Mouse (Mus musculus) lung, postnatal 36 days (tissue): ENCODE data around the gene Mafg.
"Not testable (repeated sequence)": the region's sequence is repeated elsewhere in the genome, so short reads cannot be mapped to it uniquely, and the experiment has no call there.

Source experiments
- DNase-seq: peaks from one replicate; pipeline ENCODE4 v3.0.0; 2022; ENCODE audit warnings: mixed read lengths

The Mafg gene

GRCm38 (mm10) chr11:120588531-120588930, 44.9 kb downstream of the Mafg start:
- no peak for DNase-seq

DNA sequence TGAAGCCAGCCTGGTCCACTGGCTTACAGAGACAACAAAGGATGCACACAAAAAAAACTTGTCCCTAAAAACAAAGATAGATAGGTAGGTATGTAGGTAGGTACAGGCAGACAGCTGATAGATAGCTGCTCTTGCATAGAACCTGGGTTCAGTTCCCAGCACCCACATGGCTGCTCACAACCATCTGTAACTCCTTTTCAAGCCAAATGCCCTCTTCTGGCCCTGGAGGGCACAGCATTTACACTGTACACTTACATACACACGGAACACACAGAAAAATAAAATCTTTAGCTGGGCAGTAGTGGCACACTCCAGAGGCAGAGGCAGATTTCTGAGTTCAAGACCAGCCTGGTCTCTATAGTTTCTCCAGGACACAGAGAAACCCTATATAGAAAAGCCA, 49.5 kb downstream of the Mafg start:
- no peak for DNase-seq

DNA sequence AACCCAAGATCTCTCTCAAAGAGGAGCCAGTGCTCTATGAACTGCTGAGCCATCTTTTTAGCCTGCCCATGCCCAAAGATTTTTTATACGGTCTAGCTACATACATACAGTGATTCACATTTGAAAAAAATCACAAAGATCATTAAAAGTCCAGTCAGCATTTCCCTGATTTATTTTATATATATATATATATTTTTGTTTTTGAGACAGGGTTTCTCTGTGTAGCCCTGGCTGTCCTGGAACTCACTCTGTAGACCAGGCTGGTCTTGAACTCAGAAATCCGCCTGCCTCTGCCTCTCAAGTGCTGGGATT, 50.5 kb downstream of the Mafg start:
- not testable (repeated sequence) for DNase-seq

- DNase-seq = peak; percentile 84
Observed at GRCm38 (mm10) chr11:120582268-120582981, 51.0 kb downstream of the Mafg start.

DNA sequence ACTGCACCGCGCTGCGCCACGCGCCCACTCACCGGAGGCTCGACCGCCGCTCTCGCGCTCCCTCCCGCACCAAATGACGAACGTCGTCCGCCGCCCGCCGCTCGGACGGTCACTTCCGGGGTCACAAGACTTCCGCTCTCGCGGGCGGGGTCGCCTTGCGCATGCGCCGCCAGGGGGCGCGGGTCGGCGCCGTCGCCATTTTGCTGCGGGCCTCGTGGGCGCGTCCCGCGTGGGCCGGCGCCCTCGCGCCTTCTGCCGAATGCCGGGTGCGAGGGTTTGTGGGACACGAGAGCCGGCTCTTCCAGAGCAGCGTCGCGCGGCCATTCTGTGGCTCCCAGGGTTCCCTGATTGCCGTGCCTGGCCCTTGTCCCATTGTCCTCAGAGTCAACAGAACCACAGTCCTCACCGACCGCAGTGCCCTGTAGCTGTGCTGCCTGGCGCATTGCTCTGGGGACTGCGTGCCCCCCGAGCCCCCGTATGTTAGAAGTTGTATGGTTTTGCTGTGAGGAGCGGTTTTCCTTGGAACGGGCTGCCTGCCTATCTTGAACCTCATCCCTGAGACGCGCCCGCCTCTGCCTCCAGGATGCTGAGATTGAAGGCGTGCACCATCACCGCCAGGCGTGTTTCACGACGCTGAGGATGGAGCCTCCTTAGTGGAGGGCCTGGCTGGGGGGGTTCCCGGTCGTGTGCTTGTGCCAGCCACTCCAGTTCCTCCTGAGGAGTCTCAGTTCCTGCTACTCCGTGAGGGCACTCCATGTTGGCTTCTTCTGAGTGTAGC, 51.7 kb downstream of the Mafg start, which contains the start of gene Arhgdia:
TSS of gene Arhgdia (minus strand) at position 135 of the 778 bp plus-strand sequence.
- peak; percentile 89 for DNase-seq

GRCm38 (mm10) chr11:120580871-120581331, 52.5 kb downstream of the Mafg start:
- peak; percentile 58 for DNase-seq

- peak; percentile 67 for DNase-seq
Observed at GRCm38 (mm10) chr11:120580190-120580589, 53.2 kb downstream of the Mafg start.

- peak; percentile 85 for DNase-seq
Observed at GRCm38 (mm10) chr11:120579316-120580107, 53.9 kb downstream of the Mafg start.

DNA sequence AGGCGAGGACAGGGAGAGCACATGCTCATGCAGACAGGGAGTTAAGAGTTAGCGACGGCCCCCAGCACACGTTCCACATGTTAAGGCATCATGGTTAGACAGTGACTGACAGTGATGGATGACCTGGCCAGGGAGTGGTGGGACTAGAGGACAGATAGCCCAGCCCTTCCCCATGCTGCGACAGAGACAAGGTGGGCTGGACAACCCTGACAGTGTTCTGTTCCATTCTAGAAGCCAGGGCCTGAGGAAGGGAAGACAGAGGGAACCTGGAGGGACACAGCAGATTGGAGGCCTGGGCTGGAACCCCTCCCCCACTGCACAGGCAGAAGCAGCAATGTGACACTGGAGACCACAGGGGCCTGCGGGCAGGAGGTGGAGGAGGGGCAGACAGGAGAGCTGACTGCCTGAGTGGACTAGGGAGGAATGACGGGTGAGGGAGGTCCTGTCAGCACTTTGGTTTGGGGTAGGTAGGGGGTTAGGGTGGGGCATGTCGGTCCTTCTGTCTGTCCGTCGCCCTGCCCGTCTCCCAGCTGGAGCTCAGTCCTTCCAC, 54.6 kb downstream of the Mafg start:
- DNase-seq = no peak

- no peak for DNase-seq
Observed at GRCm38 (mm10) chr11:120578024-120578693, 55.2 kb downstream of the Mafg start.

GRCm38 (mm10) chr11:120577211-120578023, 56.0 kb downstream of the Mafg start:
- DNase-seq = no peak

GRCm38 (mm10) chr11:120576365-120576981, 56.9 kb downstream of the Mafg start:
- DNase-seq = no peak

DNA sequence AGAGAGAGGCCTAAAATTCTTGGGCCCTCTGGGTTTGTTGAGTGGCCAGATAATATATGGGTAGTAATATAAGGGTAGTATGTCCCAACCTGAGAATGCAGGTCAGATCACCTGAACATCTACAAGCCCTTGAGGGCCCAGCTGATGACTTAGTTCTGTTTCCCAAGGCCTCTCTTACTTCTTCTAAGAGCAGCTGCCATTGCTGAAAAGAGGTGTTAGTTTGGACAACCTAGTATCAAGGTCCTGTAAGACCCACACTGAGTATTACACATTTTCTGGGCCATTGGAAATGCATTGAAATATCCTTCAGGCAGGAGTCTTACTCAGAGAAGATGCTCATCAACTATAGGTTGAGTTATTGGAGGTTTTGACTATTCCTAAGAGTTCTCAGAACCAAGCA, 57.5 kb downstream of the Mafg start:
- DNase-seq = no peak
